Mouse (Mus musculus): ENCODE results near the gene Lipa. TPM values are rescaled to one million over a fixed set of nuclear protein-coding genes. Genes with fewer than 3 reads are reported as not detected.

Gene Lipa
- polyA plus RNA-seq, 1 experiment from 2014 or later = 30.7 TPM

DNA sequence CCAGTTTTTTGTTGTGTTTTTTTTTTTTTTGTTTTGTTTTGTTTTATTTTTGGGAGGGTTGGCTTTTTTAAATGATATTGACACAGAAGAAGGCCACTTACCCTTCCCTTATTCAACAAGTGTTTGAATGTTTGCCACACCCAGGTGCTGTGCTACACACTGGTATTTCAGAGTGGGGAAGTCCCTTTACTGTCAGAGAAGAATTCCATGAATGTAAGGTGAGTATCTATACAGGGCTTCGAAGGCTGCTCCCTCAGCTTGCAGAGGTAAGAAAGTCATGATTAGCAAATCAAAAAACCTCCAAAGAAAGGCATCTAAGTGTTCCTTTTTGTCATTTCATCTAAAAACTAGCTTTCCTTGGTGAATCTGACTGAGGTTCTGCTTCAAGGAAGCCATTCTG lies 78.4 kb downstream of the Lipa start:
- no peak overlapping the region for H3K9ac ChIP-seq
- H3K27me3 ChIP-seq = no peaks in the 10 kb centered on the region
- no peak overlapping the region for H3K4me3 ChIP-seq
- H3K4me1 ChIP-seq = no peaks in the 10 kb centered on the region
- 75% methylated on average over 1 of the region's 1 CpGs for WGBS
- H3K9me3 ChIP-seq = no peaks in the 10 kb centered on the region
- ATAC-seq (ENCODE audit: insufficient number of reproducible peaks, insufficient read depth, low FRiP score, low TSS enrichment) = no peak
- no peak overlapping the region for H3K4me2 ChIP-seq (replicated peaks)
- H3K36me3 ChIP-seq = no peaks in the 10 kb centered on the region
- no peak overlapping the region for H3K27ac ChIP-seq

DNA sequence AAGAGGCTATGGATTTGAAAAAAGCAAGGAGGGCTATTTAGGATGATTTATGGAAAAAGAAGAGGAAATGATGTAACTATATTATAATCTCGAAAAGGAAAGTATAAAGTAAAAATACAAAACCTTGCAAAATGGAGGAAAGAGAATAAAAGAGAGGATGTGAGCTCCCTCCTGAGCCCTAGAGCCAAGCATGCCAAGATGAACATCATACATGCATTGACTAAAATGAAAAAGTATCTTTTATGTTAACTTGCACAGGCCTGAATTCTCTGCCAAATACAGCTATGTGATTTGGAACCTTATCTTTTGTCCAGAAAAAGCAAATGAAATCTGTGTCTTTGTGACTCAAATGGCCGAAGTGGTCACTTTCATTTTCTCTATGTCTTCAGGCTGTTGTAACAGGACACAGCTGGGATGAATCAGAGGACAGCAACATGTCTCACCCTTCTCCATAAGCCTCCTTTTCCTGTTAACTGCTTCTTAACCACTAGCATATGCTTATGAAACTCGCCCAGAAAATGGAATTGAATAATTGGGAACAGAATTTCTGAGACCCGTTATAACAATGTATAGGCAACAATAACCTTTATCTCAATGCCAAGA lies 81.8 kb downstream of the Lipa start:
- H3K4me3 ChIP-seq = no peak overlapping the region
- H3K4me2 ChIP-seq (replicated peaks) = no peak overlapping the region
- WGBS = 34% methylated on average over 4 of the region's 4 CpGs
- H3K9me3 ChIP-seq = no peaks in the 10 kb centered on the region
- no peaks in the 10 kb centered on the region for H3K27me3 ChIP-seq
- H3K36me3 ChIP-seq = no peaks in the 10 kb centered on the region
- no peaks in the 10 kb centered on the region for H3K4me1 ChIP-seq
- ATAC-seq (ENCODE audit: insufficient number of reproducible peaks, insufficient read depth, low FRiP score, low TSS enrichment) = no peak
- H3K27ac ChIP-seq = no peak overlapping the region
- H3K9ac ChIP-seq = no peak overlapping the region

DNA sequence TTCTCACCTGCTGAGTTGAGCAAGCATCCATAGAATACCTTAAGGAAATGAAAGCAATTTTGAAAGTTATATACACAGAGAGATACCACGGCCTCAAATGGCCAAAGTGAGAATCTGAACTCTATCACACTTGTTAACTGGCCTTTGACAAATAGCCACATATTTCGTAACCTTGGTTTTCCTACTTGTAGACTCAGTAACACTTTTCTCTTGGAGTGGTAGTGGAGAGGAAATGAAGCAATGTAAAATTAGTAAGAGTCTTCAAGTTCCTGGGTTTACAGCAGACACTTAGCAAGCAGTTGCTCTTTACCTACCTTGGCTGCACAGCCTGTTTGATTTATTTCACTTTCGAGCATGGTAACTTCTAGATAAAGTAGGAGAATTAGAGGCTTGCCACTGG lies 82.5 kb downstream of the Lipa start:
- no peaks in the 10 kb centered on the region for H3K4me1 ChIP-seq
- ATAC-seq (ENCODE audit: insufficient number of reproducible peaks, insufficient read depth, low FRiP score, low TSS enrichment) = no peak
- no peaks in the 10 kb centered on the region for H3K36me3 ChIP-seq
- 89% methylated on average over 3 of the region's 3 CpGs for WGBS
- H3K9ac ChIP-seq = no peak overlapping the region
- H3K4me3 ChIP-seq = no peak overlapping the region
- no peak overlapping the region for H3K27ac ChIP-seq
- no peaks in the 10 kb centered on the region for H3K27me3 ChIP-seq
- H3K9me3 ChIP-seq = no peaks in the 10 kb centered on the region
- no peak overlapping the region for H3K4me2 ChIP-seq (replicated peaks)

Other genes starting within 250 kb of the Lipa start
- 2.3 and 3.6 TPM in 2 replicates for gene Fas, start 236.8 kb downstream of the Lipa start, polyA plus RNA-seq (2016; fragmentation: Nextera tagmentation; extraction: Ambion mirVana)
- 2.4 and 4.1 TPM in 2 replicates for gene Ch25h, start 52.3 kb downstream of the Lipa start, polyA plus RNA-seq (2016; fragmentation: Nextera tagmentation; extraction: Ambion mirVana)
- gene Ifit2, start 23.2 kb upstream of the Lipa start, polyA plus RNA-seq (2016; fragmentation: Nextera tagmentation; extraction: Ambion mirVana) = 8.9 and 9.8 TPM in 2 replicates
- gene Ifit3, start 56.1 kb upstream of the Lipa start, polyA plus RNA-seq (2016; fragmentation: Nextera tagmentation; extraction: Ambion mirVana) = 0.74 and 1.3 TPM in 2 replicates
- gene Ifit1bl1, start 74.5 kb upstream of the Lipa start, polyA plus RNA-seq (2016; fragmentation: Nextera tagmentation; extraction: Ambion mirVana) = 0.13 and 0.14 TPM in 2 replicates
- 0.33 TPM in 1 of 2 replicates, not detected in the other for gene Ifit3b, start 80.5 kb upstream of the Lipa start, polyA plus RNA-seq (2016; fragmentation: Nextera tagmentation; extraction: Ambion mirVana)
- gene Ifit1bl2, start 113.3 kb upstream of the Lipa start, polyA plus RNA-seq (2016; fragmentation: Nextera tagmentation; extraction: Ambion mirVana) = 0.40 TPM in 1 of 2 replicates, not detected in the other
- 0.50 and 0.53 TPM in 2 replicates for gene Ifit1, start 113.4 kb upstream of the Lipa start, polyA plus RNA-seq (2016; fragmentation: Nextera tagmentation; extraction: Ambion mirVana)
- gene Slc16a12, start 219.8 kb upstream of the Lipa start, polyA plus RNA-seq (2016; fragmentation: Nextera tagmentation; extraction: Ambion mirVana) = 0.93 and 1.1 TPM in 2 replicates